Mouse (Mus musculus): ENCODE measurements at regions not wholly inside any gene's neighbourhood (a gene's known extent, or its start where the extent isn't known, plus 50 kb on each side); places are given as distances from the start of the nearest gene placed in this dataset.

DNA sequence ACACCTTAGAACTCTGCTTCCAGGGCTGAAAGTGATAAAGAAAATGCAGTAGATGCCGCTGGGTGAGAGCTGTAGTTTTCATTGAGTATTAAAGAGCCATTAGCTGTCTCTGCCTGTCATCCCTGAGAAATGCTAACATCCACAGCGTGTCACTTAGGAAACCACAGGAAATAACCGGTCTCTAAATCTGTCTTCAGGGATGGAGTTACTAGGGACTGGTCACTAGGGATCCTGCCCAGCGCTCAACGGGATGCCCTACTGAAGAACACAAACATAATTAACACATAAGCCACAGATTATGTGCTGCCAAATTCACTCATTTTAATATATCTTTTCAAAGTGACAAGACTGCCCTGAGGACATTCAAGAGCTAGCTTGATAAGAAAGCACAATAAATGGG lies 329.3 kb upstream of the Cdh4 start:
- DNase-seq (ENCODE audit: low spot score) = no peak
- Histone ChIP-seq H3K9me3 (replicated peaks) (peaks cover 55% of the 10 kb centered on the region), H3K4me3 (ENCODE audit: low read depth, low read length) (no peak overlapping the region), H3K4me1 (ENCODE audit: insufficient read depth, low read depth, low read length) (no peaks in the 10 kb centered on the region), H3K27me3 (ENCODE audit: insufficient read depth, low read length) (no peaks in the 10 kb centered on the region), H3K36me3 (replicated peaks) (no peaks in the 10 kb centered on the region)
- ATAC-seq (ENCODE audit: extremely low read depth, insufficient number of reproducible peaks, low FRiP score, poor library complexity, severe bottlenecking) = no peak
- TF ChIP-seq TAL1 (conservative IDR thresholded peaks at IDR 0.05; ENCODE audit: low read depth, low read length) (no peak), GATA1 (IDR thresholded peaks at IDR 0.05; ENCODE audit: borderline replicate concordance, low read length) (no peak), GATA2 (IDR thresholded peaks at IDR 0.05; ENCODE audit: borderline replicate concordance, low read depth, low read length) (no peak), CTCF (IDR thresholded peaks at IDR 0.05; ENCODE audit: low read depth, low read length) (no peak), POLR2AphosphoS5 (IDR thresholded peaks at IDR 0.05; ENCODE audit: insufficient replicate concordance, low read depth, low read length) (no peak)

DNA sequence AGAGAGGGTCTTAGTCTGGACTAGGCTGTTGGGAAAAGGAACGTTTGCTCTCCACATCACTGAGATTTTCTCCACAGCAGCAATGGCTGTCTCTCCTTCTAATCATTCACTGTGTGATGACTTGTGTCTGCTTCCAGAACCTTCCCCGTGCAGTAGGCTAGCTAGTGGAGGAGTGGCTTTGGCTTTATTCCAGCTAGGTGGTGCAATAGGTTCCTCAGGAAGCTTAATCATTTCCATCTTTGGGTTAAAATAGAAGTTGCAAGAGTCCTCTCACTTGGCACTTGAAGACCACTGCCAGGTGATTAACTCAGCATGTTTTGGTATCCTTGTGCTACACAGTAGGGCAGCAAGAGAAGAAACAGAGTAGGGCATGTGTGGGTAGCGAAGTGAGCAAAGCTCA lies 314.2 kb upstream of the Cdh4 start:
- ATAC-seq (ENCODE audit: extremely low read depth, insufficient number of reproducible peaks, low FRiP score, poor library complexity, severe bottlenecking) = no peak
- peaks cover 78% of the 10 kb centered on the region for H3K9me3 ChIP-seq (replicated peaks)

DNA sequence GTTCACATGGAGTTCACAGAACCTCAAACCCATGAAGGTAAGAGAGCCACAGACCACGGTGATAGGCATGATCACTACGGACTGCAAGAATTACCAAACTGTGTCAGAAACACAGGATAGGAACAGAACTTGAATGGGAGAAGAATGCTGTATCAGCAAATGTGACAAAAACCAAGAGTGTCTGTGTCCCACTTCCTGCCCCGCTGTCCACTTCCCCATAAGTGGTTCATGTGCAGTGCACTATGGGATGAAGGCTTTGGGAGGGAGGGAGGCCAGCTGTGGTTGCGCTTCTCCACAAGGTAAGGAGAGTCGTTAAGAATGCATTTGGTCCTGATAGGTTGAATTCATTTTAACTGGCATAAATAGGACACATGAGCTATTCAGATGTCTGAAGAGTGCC lies 313.8 kb upstream of the Cdh4 start:
- Histone ChIP-seq H3K27me3 (ENCODE audit: insufficient read depth, low read length) (no peaks in the 10 kb centered on the region), H3K36me3 (replicated peaks) (no peaks in the 10 kb centered on the region), H3K4me3 (ENCODE audit: low read depth, low read length) (no peak overlapping the region), H3K4me1 (ENCODE audit: insufficient read depth, low read depth, low read length) (no peaks in the 10 kb centered on the region), H3K9me3 (replicated peaks) (peaks cover 77% of the 10 kb centered on the region)
- no peak for DNase-seq (ENCODE audit: low spot score)
- TF ChIP-seq GATA1 (IDR thresholded peaks at IDR 0.05; ENCODE audit: borderline replicate concordance, low read length) = no peak
- no peak for TF ChIP-seq CTCF (IDR thresholded peaks at IDR 0.05; ENCODE audit: low read depth, low read length)
- no peak for TF ChIP-seq GATA2 (IDR thresholded peaks at IDR 0.05; ENCODE audit: borderline replicate concordance, low read depth, low read length)
- TF ChIP-seq TAL1 (conservative IDR thresholded peaks at IDR 0.05; ENCODE audit: low read depth, low read length) = no peak
- TF ChIP-seq POLR2AphosphoS5 (IDR thresholded peaks at IDR 0.05; ENCODE audit: insufficient replicate concordance, low read depth, low read length) = no peak
- ATAC-seq (ENCODE audit: extremely low read depth, insufficient number of reproducible peaks, low FRiP score, poor library complexity, severe bottlenecking) = no peak

More for the DNA sequence above, 314.2 kb upstream of the Cdh4 start:
- no peak for DNase-seq (ENCODE audit: low spot score)
- Histone ChIP-seq H3K4me3 (ENCODE audit: low read depth, low read length) (no peak overlapping the region), H3K4me1 (ENCODE audit: insufficient read depth, low read depth, low read length) (no peaks in the 10 kb centered on the region), H3K27me3 (ENCODE audit: insufficient read depth, low read length) (no peaks in the 10 kb centered on the region), H3K36me3 (replicated peaks) (no peaks in the 10 kb centered on the region)
- TF ChIP-seq GATA1 (IDR thresholded peaks at IDR 0.05; ENCODE audit: borderline replicate concordance, low read length) (no peak), POLR2AphosphoS5 (IDR thresholded peaks at IDR 0.05; ENCODE audit: insufficient replicate concordance, low read depth, low read length) (no peak), GATA2 (IDR thresholded peaks at IDR 0.05; ENCODE audit: borderline replicate concordance, low read depth, low read length) (no peak), TAL1 (conservative IDR thresholded peaks at IDR 0.05; ENCODE audit: low read depth, low read length) (no peak), CTCF (IDR thresholded peaks at IDR 0.05; ENCODE audit: low read depth, low read length) (no peak)

DNA sequence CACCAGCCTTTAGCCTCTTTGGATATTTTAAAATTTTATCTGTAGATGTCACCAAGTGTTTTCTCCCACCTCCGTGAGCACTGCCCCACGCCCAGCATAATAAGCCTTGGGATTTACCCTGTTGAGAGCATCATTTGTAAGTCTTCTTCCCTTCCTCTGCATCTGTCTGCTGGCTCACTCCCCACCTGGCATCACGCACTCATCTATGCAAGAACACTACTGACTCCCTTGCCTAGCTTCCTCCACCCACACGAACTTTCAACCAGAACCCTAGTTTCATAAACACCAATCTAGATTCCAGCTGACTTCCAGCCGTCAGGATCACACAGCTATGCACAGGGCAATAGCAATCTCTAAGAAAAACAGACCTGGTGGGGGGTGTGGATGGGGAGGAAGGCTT lies 311.2 kb upstream of the Cdh4 start:
- H3K27me3 ChIP-seq (ENCODE audit: insufficient read depth, low read length) = no peaks in the 10 kb centered on the region
- ATAC-seq (ENCODE audit: extremely low read depth, insufficient number of reproducible peaks, low FRiP score, poor library complexity, severe bottlenecking) (no peak), DNase-seq (ENCODE audit: low spot score) (no peak)
- no peak overlapping the region for H3K4me3 ChIP-seq (ENCODE audit: low read depth, low read length)
- no peaks in the 10 kb centered on the region for H3K4me1 ChIP-seq (ENCODE audit: insufficient read depth, low read depth, low read length)
- no peaks in the 10 kb centered on the region for H3K36me3 ChIP-seq (replicated peaks)
- peaks cover 75% of the 10 kb centered on the region for H3K9me3 ChIP-seq (replicated peaks)
- TF ChIP-seq POLR2AphosphoS5 (IDR thresholded peaks at IDR 0.05; ENCODE audit: insufficient replicate concordance, low read depth, low read length) (no peak), GATA1 (IDR thresholded peaks at IDR 0.05; ENCODE audit: borderline replicate concordance, low read length) (no peak), CTCF (IDR thresholded peaks at IDR 0.05; ENCODE audit: low read depth, low read length) (no peak), TAL1 (conservative IDR thresholded peaks at IDR 0.05; ENCODE audit: low read depth, low read length) (no peak), GATA2 (IDR thresholded peaks at IDR 0.05; ENCODE audit: borderline replicate concordance, low read depth, low read length) (no peak)

DNA sequence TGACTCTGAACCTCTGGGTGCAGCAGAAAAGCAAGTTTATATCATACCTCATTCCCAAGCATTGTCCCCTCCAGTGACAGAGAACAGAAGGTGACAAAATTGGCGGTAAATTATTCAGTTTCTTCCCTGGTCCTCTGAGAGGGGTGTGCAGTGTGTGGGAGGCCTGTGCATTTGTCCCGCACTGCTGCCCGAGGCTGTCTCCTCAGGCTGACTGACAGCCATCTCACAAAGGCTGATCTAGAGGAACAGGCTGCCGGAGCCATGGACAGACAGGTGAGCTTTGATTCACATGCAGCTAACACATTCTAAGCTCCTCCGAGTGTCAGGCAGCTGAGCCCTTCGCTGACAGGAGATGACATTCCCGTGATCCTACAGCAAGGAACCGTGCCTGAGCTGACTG lies 299.9 kb upstream of the Cdh4 start:
- no peak for ATAC-seq (ENCODE audit: extremely low read depth, insufficient number of reproducible peaks, low FRiP score, poor library complexity, severe bottlenecking)
- TF ChIP-seq POLR2AphosphoS5 (IDR thresholded peaks at IDR 0.05; ENCODE audit: insufficient replicate concordance, low read depth, low read length) (no peak), TAL1 (conservative IDR thresholded peaks at IDR 0.05; ENCODE audit: low read depth, low read length) (no peak), GATA2 (IDR thresholded peaks at IDR 0.05; ENCODE audit: borderline replicate concordance, low read depth, low read length) (no peak), CTCF (IDR thresholded peaks at IDR 0.05; ENCODE audit: low read depth, low read length) (no peak), GATA1 (IDR thresholded peaks at IDR 0.05; ENCODE audit: borderline replicate concordance, low read length) (no peak)
- H3K4me1 ChIP-seq (ENCODE audit: insufficient read depth, low read depth, low read length) = no peaks in the 10 kb centered on the region
- H3K36me3 ChIP-seq (replicated peaks) = no peaks in the 10 kb centered on the region
- no peak for DNase-seq (ENCODE audit: low spot score)
- H3K9me3 ChIP-seq (replicated peaks) = peaks cover 85% of the 10 kb centered on the region
- H3K27me3 ChIP-seq (ENCODE audit: insufficient read depth, low read length) = no peaks in the 10 kb centered on the region
- H3K4me3 ChIP-seq (ENCODE audit: low read depth, low read length) = no peak overlapping the region

DNA sequence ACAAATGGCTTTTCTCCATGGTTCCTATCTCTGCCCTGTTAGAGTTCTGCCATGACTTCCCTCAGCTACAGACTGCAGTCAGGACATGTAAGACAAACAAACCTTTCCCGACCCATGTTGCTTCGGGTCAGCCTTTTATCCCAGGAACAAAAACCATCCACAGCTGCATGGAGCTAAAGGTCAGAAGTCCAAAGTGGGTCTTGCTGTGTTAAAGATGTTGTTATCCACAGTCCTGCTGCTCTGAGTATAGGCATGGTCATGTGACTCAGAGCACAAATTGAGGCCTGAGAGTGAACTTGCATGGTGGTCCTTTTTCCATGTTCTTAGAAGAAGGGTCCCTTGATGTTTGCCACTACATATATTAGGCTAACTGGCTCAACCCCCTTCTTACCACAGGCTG lies 296.5 kb upstream of the Cdh4 start:
- Histone ChIP-seq H3K27me3 (ENCODE audit: insufficient read depth, low read length) (no peaks in the 10 kb centered on the region), H3K4me3 (ENCODE audit: low read depth, low read length) (no peak overlapping the region), H3K36me3 (replicated peaks) (no peaks in the 10 kb centered on the region), H3K4me1 (ENCODE audit: insufficient read depth, low read depth, low read length) (no peaks in the 10 kb centered on the region), H3K9me3 (replicated peaks) (peaks cover 87% of the 10 kb centered on the region)
- no peak for TF ChIP-seq GATA1 (IDR thresholded peaks at IDR 0.05; ENCODE audit: borderline replicate concordance, low read length)
- TF ChIP-seq TAL1 (conservative IDR thresholded peaks at IDR 0.05; ENCODE audit: low read depth, low read length) = no peak
- ATAC-seq (ENCODE audit: extremely low read depth, insufficient number of reproducible peaks, low FRiP score, poor library complexity, severe bottlenecking) (no peak), DNase-seq (ENCODE audit: low spot score) (no peak)

DNA sequence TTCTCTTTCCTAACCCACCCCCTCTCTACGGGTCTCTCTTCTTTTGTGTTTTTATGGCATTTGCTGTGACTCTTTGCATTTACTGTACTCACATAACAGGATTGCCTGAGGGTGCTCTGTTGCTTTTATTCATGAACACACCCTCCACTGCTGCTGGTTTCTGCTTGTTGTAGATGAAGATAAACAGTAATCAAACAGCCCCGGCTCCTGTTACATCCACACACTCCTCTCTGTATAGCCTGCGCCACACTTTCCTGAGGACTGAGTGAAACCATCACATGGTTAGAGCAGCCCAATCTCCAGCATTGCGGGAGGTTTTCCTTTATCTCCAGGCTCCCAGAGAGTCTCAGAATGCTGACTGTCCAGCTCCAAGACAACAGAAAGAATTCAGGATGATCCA lies 296.0 kb upstream of the Cdh4 start:
- Histone ChIP-seq H3K4me3 (ENCODE audit: low read depth, low read length) (no peak overlapping the region), H3K9me3 (replicated peaks) (peaks cover 85% of the 10 kb centered on the region), H3K4me1 (ENCODE audit: insufficient read depth, low read depth, low read length) (no peaks in the 10 kb centered on the region), H3K27me3 (ENCODE audit: insufficient read depth, low read length) (no peaks in the 10 kb centered on the region), H3K36me3 (replicated peaks) (no peaks in the 10 kb centered on the region)
- ATAC-seq (ENCODE audit: extremely low read depth, insufficient number of reproducible peaks, low FRiP score, poor library complexity, severe bottlenecking) = no peak
- DNase-seq (ENCODE audit: low spot score) = no peak
- no peak for TF ChIP-seq TAL1 (conservative IDR thresholded peaks at IDR 0.05; ENCODE audit: low read depth, low read length)
- no peak for TF ChIP-seq GATA2 (IDR thresholded peaks at IDR 0.05; ENCODE audit: borderline replicate concordance, low read depth, low read length)
- no peak for TF ChIP-seq GATA1 (IDR thresholded peaks at IDR 0.05; ENCODE audit: borderline replicate concordance, low read length)
- TF ChIP-seq CTCF (IDR thresholded peaks at IDR 0.05; ENCODE audit: low read depth, low read length) = no peak
- TF ChIP-seq POLR2AphosphoS5 (IDR thresholded peaks at IDR 0.05; ENCODE audit: insufficient replicate concordance, low read depth, low read length) = no peak
